Mouse (Mus musculus) testis, adult 2 months (tissue): ENCODE measurements around the gene Gm49333.

Experiments used
- CTCF ChIP-seq: fragments of 200-500 bp; IDR thresholded peaks from 2 replicates; pipeline ENCODE4 v1.5.1; 2012; ENCODE audit warnings: low read depth, mild to moderate bottlenecking, inconsistent platforms, low read length, moderate library complexity; ENCODE audit not compliant: control insufficient read depth, insufficient read depth, insufficient replicate concordance
- POLR2A ChIP-seq: fragments of 200-500 bp; IDR thresholded peaks from 2 replicates; pipeline ENCODE4 v1.6.1; 2012; ENCODE audit warnings: low read depth, mild to moderate bottlenecking, inconsistent platforms, low read length, moderate library complexity; ENCODE audit not compliant: control insufficient read depth

GRCm38 (mm10) chr16:20657661-20658060 lies 46.3 kb downstream of the Gm49333 start:
- TF ChIP-seq CTCF (no peak), POLR2A (no peak)
